Mouse (Mus musculus) ES-Bruce4 (cell line): ENCODE data around the gene Tsfm.
"Not testable (repeated sequence)": the region's sequence is repeated elsewhere in the genome, so short reads cannot be mapped to it uniquely, and the experiment has no call there.

Experiments used
- CTCF ChIP-seq: IDR thresholded peaks from one replicate; pipeline ENCODE4 v1.8.1; 2011; ENCODE audit warnings: low read depth, low read length
- EP300 ChIP-seq: IDR thresholded peaks from 2 replicates; pipeline ENCODE4 v1.6.1; 2011; ENCODE audit warnings: low read depth, low read length; ENCODE audit not compliant: insufficient read depth
- POLR2A ChIP-seq: IDR thresholded peaks from one replicate; pipeline ENCODE4 v1.8.1; 2011; ENCODE audit warnings: low read length; ENCODE audit not compliant: insufficient read depth

GRCm38 (mm10) chr10:127062101-127062500 is 31.5 kb upstream of the Tsfm start:
- TF ChIP-seq CTCF, POLR2A, EP300: not testable (repeated sequence)
